Mouse (Mus musculus) frontal cortex, postnatal 14 days (tissue): ENCODE data around the gene Utp14b.

Experiments
- DNase-seq, 2 experiments: peaks; one replicate each; pipeline ENCODE4 v3.0.0; 2022; ENCODE audit warnings: low spot score in 2 of 2

Utp14b gene

GRCm38 (mm10) chr1:78686872-78687271 lies 29.0 kb downstream of the Utp14b start:
- DNase-seq = no peak

- DNase-seq = no peak
Observed at GRCm38 (mm10) chr1:78688149-78688548, 30.3 kb downstream of the Utp14b start.

GRCm38 (mm10) chr1:78694503-78695258 lies 36.8 kb downstream of the Utp14b start:
- no peak for DNase-seq

GRCm38 (mm10) chr1:78696305-78696704 lies 38.5 kb downstream of the Utp14b start:
- DNase-seq = no peak

- no peak for DNase-seq
Observed at GRCm38 (mm10) chr1:78696903-78697302, 39.1 kb downstream of the Utp14b start.

- DNase-seq = no peak
Observed at GRCm38 (mm10) chr1:78698138-78698537, 40.3 kb downstream of the Utp14b start.

GRCm38 (mm10) chr1:78701740-78702139 lies 43.9 kb downstream of the Utp14b start:
- no peak for DNase-seq

- DNase-seq = no peak
Observed at GRCm38 (mm10) chr1:78702282-78702963, 44.6 kb downstream of the Utp14b start.

GRCm38 (mm10) chr1:78702964-78703285 lies 45.1 kb downstream of the Utp14b start:
- no peak for DNase-seq

- DNase-seq = no peak
Observed at GRCm38 (mm10) chr1:78706338-78706737, 48.5 kb downstream of the Utp14b start.

- no peak for DNase-seq
Observed at GRCm38 (mm10) chr1:78707280-78707679, 49.4 kb downstream of the Utp14b start.

GRCm38 (mm10) chr1:78710026-78710425 lies 52.2 kb downstream of the Utp14b start:
- no peak for DNase-seq

GRCm38 (mm10) chr1:78710613-78711329 lies 52.9 kb downstream of the Utp14b start:
- DNase-seq = no peak
